Mouse (Mus musculus) midbrain, embryonic 12.5 days (tissue): ENCODE measurements around the gene Mks1. TPM values are rescaled to one million over a fixed set of nuclear protein-coding genes. Genes with fewer than 3 reads are reported as not detected.

ENCODE experiments used
- ATAC-seq: fragments of 200-750 bp; cut with Nextera tagmentation; 2 replicates; pipeline ENCODE4 v1.8.0; 2017; ENCODE audit warnings: low read depth, moderate TSS enrichment, moderate library complexity; ENCODE audit not compliant: low FRiP score
- H3K27ac ChIP-seq: fragments of 300-500 bp; sonication (generic); replicated peaks from 2 replicates; pipeline ENCODE4 v1.5.1; 2016; ENCODE audit warnings: mild to moderate bottlenecking
- H3K27me3 ChIP-seq: fragments of 300-500 bp; sonication (generic); 2 replicates; pipeline ENCODE4 v1.6.1; 2016; ENCODE audit warnings: mild to moderate bottlenecking
- H3K36me3 ChIP-seq: fragments of 300-500 bp; sonication (generic); 2 replicates; pipeline ENCODE4 v1.6.1; 2016
- H3K4me1 ChIP-seq: fragments of 300-500 bp; sonication (generic); 2 replicates; pipeline ENCODE4 v1.6.1; 2016
- H3K4me2 ChIP-seq: fragments of 300-500 bp; sonication (generic); replicated peaks from 2 replicates; pipeline ENCODE4 v1.6.1; 2016; ENCODE audit warnings: mild to moderate bottlenecking, moderate library complexity
- H3K4me3 ChIP-seq: fragments of 300-500 bp; sonication (generic); 2 replicates; pipeline ENCODE4 v1.5.1; 2016; ENCODE audit warnings: mild to moderate bottlenecking
- H3K9ac ChIP-seq: fragments of 300-500 bp; sonication (generic); replicated peaks from 2 replicates; pipeline ENCODE4 v1.6.1; 2016; ENCODE audit warnings: mild to moderate bottlenecking, moderate library complexity
- H3K9me3 ChIP-seq: fragments of 300-500 bp; sonication (generic); 2 replicates; pipeline ENCODE4 v1.6.1; 2016; ENCODE audit warnings: mild to moderate bottlenecking
- WGBS: fragments of 180-500 bp; shearing (Covaris S2); methylation state at CpG from one replicate; pipeline ENCODE4 v1.1.7; 2016; 5-methylcytosine and 5-hydroxymethylcytosine counted together
- polyA plus RNA-seq: library from polyadenylated mRNA; unstranded; fragments of >200 nt; fragmentation: Nextera tagmentation; extraction: Ambion mirVana; gene quantifications from 2 replicates; pipeline ENCODE4 v1.2.1, GENCODE M21; 2016

Mks1 gene
- polyA plus RNA-seq, result 14.8 and 18.8 TPM in 2 replicates

DNA sequence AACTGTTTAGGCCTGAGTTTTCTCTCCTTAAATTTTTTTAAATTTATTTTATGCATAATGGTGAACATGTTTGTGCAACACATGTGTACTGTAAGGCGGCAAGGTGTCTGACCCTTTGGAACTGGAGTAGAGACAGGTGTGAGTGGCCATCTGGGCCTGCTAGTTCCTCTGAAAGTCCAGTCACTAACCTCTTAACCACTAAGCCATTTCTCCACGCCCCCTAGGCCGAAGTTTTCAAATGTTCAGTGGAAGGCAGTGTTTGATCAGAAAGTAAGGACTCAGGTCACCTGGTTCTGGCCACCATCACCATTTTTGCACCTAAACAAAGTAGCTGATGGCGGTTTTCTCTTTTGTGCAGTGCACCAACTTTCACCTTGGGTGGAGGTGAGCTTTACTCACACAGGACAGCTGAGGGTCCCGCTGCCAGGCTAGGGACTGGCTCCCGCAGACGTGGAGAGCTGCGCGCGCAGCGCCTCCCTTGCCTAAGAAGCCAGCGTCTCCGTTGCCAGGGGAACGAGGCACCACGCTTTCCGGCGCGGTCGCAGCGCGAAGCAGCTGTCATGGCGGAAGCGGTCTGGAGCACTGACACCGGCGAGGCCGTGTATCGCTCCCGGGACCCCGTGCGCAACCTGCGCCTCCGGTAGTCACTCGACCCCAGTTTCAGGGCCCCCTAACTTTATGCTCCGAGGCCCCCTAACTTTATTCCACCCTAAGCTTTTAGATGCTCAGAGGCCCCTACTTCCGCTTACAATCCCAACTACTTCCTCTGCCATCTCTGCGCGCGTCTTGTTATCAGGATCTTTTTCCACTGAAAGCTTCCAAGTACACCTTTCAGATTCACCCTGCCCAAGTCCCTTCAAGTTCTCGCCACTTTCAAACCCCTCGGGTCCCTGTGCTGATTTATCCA lies at the start of gene Mks1:
Gene Mks1, plus strand, starts transcription at position 526 of the 907 bp plus-strand sequence.
- Histone ChIP-seq H3K36me3 (peaks cover 11% of the 10 kb centered on the region), H3K4me3 (peak within 1 kb of the TSS; percentile 66), H3K27me3 (no peaks in the 10 kb centered on the region), H3K4me1 (peaks cover 11% of the 10 kb centered on the region), H3K27ac (peak within 1 kb of the TSS; percentile 56), H3K9ac (peak within 1 kb of the TSS; percentile 71), H3K9me3 (no peaks in the 10 kb centered on the region), H3K4me2 (peak within 1 kb of the TSS; percentile 84)
- 4% methylated on average over 40 of the region's 40 CpGs for WGBS
- peak; percentile 92 for ATAC-seq

DNA sequence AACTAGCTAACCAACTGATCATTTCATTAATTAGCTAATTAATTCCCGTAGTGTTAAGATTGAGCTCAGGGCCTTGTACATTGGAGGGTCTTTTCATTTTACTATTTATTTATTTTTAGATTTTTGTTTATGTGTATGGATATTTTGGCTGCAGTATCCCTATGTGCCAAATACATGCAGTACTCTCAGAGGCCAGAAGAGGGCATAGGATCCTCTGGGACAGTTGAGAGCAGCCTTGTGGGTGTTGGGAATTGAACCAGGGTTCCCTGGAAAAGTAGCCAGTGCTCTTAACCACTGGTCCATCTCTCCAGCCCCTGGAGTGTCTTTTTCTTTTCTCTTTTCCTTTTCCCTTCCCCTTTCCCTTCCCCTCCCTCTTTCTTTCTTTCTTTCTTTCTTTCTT lies 47.6 kb upstream of the Mks1 start:
- no peak overlapping the region for H3K27ac ChIP-seq

DNA sequence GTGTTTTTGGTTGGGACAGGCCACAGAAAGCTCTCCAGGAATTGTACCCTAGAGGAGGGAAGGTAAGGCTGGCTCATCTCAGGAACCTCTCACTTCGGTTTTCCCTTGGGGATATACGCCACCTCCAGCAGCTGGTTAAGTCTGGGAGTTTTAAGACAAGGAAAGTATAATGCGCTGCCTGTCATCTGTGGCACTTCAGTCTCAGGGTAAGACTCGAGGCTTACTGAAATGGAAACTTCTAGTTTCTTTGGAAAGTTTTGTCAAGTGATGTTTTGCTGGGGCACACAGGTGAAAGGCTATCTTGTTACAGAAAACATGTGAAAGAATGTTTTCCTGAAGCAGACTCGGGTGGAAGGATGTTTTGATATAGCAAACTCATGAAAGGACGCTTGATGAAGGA lies 45.6 kb upstream of the Mks1 start:
- H3K27ac ChIP-seq, result no peak overlapping the region
- 81% methylated on average over 6 of the region's 6 CpGs for WGBS
- peaks cover 6% of the 10 kb centered on the region for H3K27me3 ChIP-seq
- H3K4me2 ChIP-seq, result no peak overlapping the region
- H3K9ac ChIP-seq, result no peak overlapping the region
- ATAC-seq, result no peak
- no peaks in the 10 kb centered on the region for H3K36me3 ChIP-seq
- H3K9me3 ChIP-seq, result no peaks in the 10 kb centered on the region
- H3K4me3 ChIP-seq, result no peak overlapping the region
- H3K4me1 ChIP-seq, result peaks cover 4% of the 10 kb centered on the region; the same call in 1 of the 2 replicates

More for the DNA sequence above, 47.6 kb upstream of the Mks1 start:
- Histone ChIP-seq H3K4me3 (no peak overlapping the region), H3K9me3 (no peaks in the 10 kb centered on the region), H3K9ac (no peak overlapping the region), H3K36me3 (no peaks in the 10 kb centered on the region), H3K4me1 (no peaks in the 10 kb centered on the region), H3K4me2 (no peak overlapping the region), H3K27me3 (peaks cover 6% of the 10 kb centered on the region)
- 56% methylated on average over 1 of the region's 1 CpGs for WGBS
- no peak for ATAC-seq

DNA sequence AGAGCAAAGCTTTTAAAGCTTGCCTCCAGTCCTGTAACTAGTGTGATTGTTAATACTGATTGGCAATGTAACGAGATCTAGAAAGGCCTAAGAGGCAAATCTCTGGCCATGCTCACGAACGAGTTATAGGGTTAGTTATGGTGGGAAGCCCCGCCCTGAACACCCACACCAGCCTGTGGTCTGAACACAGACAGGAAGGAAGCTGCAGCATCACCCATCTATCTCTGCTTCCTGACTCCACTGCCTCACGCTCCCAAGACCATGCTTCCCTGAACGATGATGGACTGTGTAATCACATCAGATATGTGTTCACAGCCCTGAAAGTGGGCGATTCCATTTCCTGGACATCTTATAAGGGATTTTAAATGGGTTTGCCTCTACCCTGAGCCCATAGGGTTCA lies 44.8 kb upstream of the Mks1 start:
- H3K4me2 ChIP-seq, result no peak overlapping the region
- ATAC-seq, result no peak
- H3K4me1 ChIP-seq, result peaks cover 4% of the 10 kb centered on the region; the same call in 1 of the 2 replicates
- peaks cover 3% of the 10 kb centered on the region for H3K27me3 ChIP-seq
- H3K36me3 ChIP-seq, result no peaks in the 10 kb centered on the region
- no peak overlapping the region for H3K4me3 ChIP-seq
- H3K27ac ChIP-seq, result no peak overlapping the region
- 88% methylated on average over 7 of the region's 7 CpGs for WGBS
- no peak overlapping the region for H3K9ac ChIP-seq
- H3K9me3 ChIP-seq, result no peaks in the 10 kb centered on the region

DNA sequence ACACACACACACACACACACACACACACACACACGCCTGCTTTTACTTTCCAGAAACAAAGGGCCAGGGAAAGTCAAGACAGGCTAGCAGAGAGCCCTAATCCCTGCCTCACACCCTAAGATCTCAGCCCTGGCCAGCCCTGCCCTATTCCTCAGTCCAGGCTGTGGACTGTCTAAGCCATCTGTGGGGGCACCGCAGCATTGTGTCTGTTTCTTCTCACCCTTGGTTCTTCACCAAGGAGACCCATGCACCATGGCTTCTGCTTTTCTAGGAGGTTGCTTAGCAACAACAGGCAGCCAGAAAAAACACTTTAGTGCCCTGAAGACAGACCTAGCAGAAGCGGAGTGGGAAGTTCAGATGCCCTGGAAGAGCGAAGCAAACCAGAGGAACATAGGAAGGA lies 41.6 kb upstream of the Mks1 start:
- Histone ChIP-seq H3K27ac (no peak overlapping the region), H3K9ac (no peak overlapping the region), H3K4me2 (no peak overlapping the region), H3K27me3 (no peaks in the 10 kb centered on the region), H3K36me3 (no peaks in the 10 kb centered on the region), H3K9me3 (no peaks in the 10 kb centered on the region), H3K4me3 (no peak overlapping the region), H3K4me1 (peaks cover 12% of the 10 kb centered on the region)
- no peak for ATAC-seq
- 51% methylated on average over 4 of the region's 4 CpGs for WGBS

DNA sequence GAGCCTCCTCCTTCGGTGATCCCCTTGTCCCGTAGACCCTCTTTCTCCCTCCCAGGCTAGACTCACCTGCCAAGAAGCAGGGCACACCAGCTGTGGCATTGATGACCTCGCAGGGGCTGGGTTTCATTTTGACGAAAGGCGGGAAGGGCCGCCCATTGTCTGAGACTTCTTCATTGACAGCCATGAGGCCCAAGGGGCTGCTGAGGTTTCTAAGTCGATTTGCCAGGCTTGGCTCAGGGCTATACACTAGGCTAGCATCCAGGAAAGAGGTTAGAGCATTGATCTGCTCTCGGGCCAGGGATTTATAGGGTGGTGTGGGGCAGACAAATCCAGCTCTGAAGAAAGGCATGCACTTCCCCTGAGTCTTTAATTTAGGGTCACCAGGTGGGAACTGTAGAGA lies 38.2 kb upstream of the Mks1 start:
- H3K27ac ChIP-seq, result no peak overlapping the region
- no peaks in the 10 kb centered on the region for H3K36me3 ChIP-seq
- H3K4me1 ChIP-seq, result peaks cover 23% of the 10 kb centered on the region
- no peak for ATAC-seq
- H3K9ac ChIP-seq, result no peak overlapping the region
- WGBS, result 75% methylated on average over 8 of the region's 8 CpGs
- H3K27me3 ChIP-seq, result peaks cover 14% of the 10 kb centered on the region; the same call in 1 of the 2 replicates
- no peaks in the 10 kb centered on the region for H3K9me3 ChIP-seq
- H3K4me2 ChIP-seq, result no peak overlapping the region
- no peak overlapping the region for H3K4me3 ChIP-seq

DNA sequence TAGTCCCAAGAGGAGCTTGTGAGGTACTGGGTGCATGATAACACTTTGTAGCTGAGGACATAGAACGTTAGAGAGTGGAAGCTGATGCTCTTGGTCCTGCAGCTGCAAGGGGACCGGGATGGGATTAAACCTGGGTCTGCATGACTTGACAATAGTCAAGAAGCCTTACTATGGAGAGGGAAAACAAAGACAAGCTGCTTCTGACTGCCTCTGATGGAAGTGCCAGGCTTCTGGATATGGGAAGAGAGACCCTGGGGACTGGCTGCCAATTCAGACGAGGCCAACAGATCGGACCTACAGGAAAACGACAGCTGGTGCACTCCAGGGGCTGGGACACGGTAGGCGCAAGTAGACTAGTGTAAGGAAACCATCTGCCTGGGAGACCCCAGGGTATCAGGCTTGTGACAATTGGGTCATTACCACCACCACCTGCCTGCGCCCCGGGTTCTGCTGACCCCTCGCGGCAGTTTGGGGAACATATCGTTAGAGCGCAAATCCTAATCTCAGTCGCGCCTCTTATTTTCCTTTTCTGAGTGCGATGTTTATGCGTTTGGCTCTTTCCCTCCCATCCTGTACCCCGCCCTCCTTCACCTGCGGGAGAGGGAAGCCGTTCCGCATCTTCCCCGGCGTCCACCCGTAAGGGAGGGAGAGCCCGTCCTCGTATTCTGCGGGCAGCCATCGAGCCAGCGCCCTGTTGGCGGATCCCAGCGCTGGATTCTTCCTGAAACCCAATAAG lies 36.1 kb upstream of the Mks1 start:
- Histone ChIP-seq H3K27ac (peak overlapping the region; percentile 54; the same call in 1 of the 2 replicates), H3K9ac (peak overlapping the region; percentile 49; the same call in 1 of the 2 replicates), H3K36me3 (no peaks in the 10 kb centered on the region), H3K4me3 (peak overlapping the region; percentile 40), H3K4me2 (peak overlapping the region; percentile 67), H3K27me3 (peaks cover 14% of the 10 kb centered on the region; the same call in 1 of the 2 replicates), H3K4me1 (peaks cover 19% of the 10 kb centered on the region), H3K9me3 (no peaks in the 10 kb centered on the region)
- peak; percentile 90 for ATAC-seq
- 3% methylated on average over 31 of the region's 31 CpGs for WGBS

DNA sequence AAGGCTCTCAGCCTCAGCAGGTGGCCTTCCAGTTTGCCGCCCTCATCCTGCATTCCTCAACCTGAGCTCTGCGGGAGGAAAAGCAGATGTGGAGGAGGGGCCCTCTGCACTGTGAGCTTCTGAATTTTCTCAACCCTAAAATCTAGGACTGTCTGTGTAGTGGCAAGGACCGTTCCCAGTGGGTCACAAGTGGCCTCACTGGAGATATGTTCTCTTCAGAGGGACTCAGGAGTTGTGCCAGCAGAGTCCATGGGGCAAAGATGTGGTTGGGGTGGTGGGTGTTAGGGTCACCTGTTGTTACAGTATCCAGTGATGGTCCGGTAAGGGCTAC lies 35.6 kb upstream of the Mks1 start:
- Histone ChIP-seq H3K27me3 (peaks cover 14% of the 10 kb centered on the region; the same call in 1 of the 2 replicates), H3K9me3 (no peaks in the 10 kb centered on the region), H3K36me3 (no peaks in the 10 kb centered on the region), H3K4me3 (peak overlapping the region; percentile 40), H3K27ac (peak overlapping the region; percentile 39; the same call in 1 of the 2 replicates), H3K4me1 (peaks cover 19% of the 10 kb centered on the region), H3K9ac (peak overlapping the region; percentile 49; the same call in 1 of the 2 replicates), H3K4me2 (peak overlapping the region; percentile 67)
- ATAC-seq, result no peak
- 30% methylated on average over 4 of the region's 4 CpGs for WGBS

DNA sequence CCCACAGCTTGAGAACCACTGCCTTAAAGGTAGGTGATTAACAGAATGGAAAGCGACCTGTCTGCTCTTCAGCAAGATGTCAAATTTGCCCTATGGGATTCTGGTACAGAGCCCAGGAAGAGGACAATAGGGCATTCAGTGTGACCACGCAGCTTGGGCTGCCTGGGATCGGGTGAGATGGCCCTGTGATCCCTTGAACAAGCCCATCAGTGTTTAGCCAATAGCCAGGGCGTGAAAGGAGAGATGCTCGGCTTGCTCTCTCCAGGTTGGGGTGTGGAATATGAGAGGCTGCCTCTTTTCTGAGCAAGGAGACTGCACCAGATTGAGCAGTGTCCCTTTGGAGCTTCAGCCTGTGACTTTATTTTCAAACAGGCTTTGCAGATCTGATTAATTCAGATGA lies 31.5 kb upstream of the Mks1 start:
- 43% methylated on average over 5 of the region's 5 CpGs for WGBS

DNA sequence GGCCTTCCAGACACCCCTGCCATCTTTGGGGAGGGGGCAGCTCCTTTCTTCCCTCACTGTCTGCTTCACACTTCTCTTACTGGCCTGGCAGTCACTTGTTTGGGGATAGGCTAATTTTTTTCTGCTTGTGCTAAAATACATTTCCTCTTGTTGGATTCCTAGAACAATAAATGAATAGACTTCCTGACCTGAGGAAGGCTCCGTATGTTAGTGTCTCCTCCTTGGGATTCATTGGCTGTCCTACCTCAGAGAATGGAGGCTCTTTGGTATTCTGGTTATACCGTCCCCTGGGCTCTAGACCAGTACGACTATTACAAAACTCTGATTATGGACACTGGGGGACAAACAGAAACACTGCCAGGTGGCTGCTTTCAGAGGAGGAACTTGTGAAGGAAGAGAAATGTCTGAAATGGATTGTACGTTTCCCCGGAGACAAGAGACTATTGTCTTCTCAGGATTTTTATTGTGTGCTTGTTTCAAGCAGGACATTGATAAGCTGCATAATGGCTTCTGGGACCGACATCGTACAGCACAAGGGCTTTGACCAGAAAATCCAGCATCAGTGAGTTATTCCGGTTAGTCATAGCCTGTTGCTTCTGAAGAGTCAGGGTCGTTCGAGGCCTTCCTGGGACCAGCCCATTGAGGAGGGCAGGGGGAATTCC lies 24.6 kb upstream of the Mks1 start, which contains the start of gene Lpo:
Gene Lpo, minus strand, starts transcription at position 51 of the 662 bp plus-strand sequence.
- Histone ChIP-seq H3K27ac (peak within 1 kb of the TSS; percentile 8; the same call in 1 of the 2 replicates), H3K27me3 (no peaks in the 10 kb centered on the region; the same call in 1 of the 2 replicates), H3K4me2 (no peak within 1 kb of the TSS), H3K4me1 (peaks cover 12% of the 10 kb centered on the region), H3K9me3 (no peaks in the 10 kb centered on the region), H3K9ac (no peak within 1 kb of the TSS), H3K4me3 (no peak within 1 kb of the TSS), H3K36me3 (no peaks in the 10 kb centered on the region)
- 26% methylated on average over 10 of the region's 10 CpGs for WGBS
- no peak for ATAC-seq

More for the DNA sequence above, 31.5 kb upstream of the Mks1 start:
- Histone ChIP-seq H3K27ac (no peak overlapping the region), H3K9ac (no peak overlapping the region), H3K36me3 (no peaks in the 10 kb centered on the region), H3K4me1 (peaks cover 10% of the 10 kb centered on the region), H3K9me3 (no peaks in the 10 kb centered on the region), H3K27me3 (peaks cover 14% of the 10 kb centered on the region), H3K4me3 (no peak overlapping the region), H3K4me2 (no peak overlapping the region)
- no peak for ATAC-seq

DNA sequence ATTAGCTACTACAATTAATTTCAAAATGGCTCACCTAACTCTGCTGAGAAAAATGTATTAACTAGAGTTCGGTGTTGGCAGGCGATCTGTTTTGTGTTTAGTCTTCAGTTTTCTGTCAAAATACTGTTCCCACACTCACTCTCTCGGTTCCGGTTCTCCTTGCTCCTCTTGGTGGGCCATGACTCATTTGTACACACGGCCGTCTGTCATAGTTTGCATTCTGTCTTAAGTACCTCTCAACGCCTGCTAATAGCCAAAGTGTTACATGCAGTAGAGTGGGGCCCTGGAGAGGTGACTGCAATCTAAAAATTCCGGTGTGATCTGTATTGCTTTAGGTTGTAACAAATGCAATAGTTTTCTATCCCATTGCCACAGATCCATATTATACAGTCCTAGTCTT lies 12.3 kb upstream of the Mks1 start:
- no peak for ATAC-seq
- H3K4me2 ChIP-seq, result no peak overlapping the region
- H3K4me1 ChIP-seq, result no peaks in the 10 kb centered on the region
- no peaks in the 10 kb centered on the region for H3K9me3 ChIP-seq
- H3K36me3 ChIP-seq, result no peaks in the 10 kb centered on the region
- no peak overlapping the region for H3K4me3 ChIP-seq
- H3K9ac ChIP-seq, result no peak overlapping the region
- no peak overlapping the region for H3K27ac ChIP-seq
- H3K27me3 ChIP-seq, result no peaks in the 10 kb centered on the region; the same call in 1 of the 2 replicates
- WGBS, result 89% methylated on average over 8 of the region's 8 CpGs
